10 mouse cellular contexts compared by ENCODE assay signal in genomic region chr11:102633379-102633778, GRCm38 (mm10). TPM values are rescaled to one million over a fixed set of nuclear protein-coding genes. Genes with fewer than 3 reads are reported as not detected.
DNase-seq lines count a peak whose midpoint lies in the region; ATAC-seq and TF ChIP-seq lines count a peak whose summit lies in the region.
"Had no signal": no experiment of that assay in that cellular context is flagged by ENCODE, and none has a peak within 500 bp of the region (broad histone marks: within the 10 kb centered on the region; RNA-seq: fewer than 3 reads in every experiment).

No protein-coding gene starts in this region.

- H3K4me3 ChIP-seq in heart, postnatal 0 days (ENCODE audit: low read depth, low read length), result no peak overlapping the region
- peak overlapping the region; percentile 16 for H3K4me3 ChIP-seq in embryonic facial prominence, embryonic 14.5 days (ENCODE audit: low read depth, low read length)
- H3K4me3 ChIP-seq in limb, embryonic 13.5 days, result peak overlapping the region; percentile 21; the same call in 1 of the 2 replicates
- peak overlapping the region; percentile 22; the same call in 1 of the 2 replicates for H3K4me3 ChIP-seq in midbrain, postnatal 0 days (ENCODE audit: low read depth, low read length)

- 28% methylated on average over 9 of the region's 9 CpGs for WGBS in heart, postnatal 0 days
- WGBS in embryonic facial prominence, embryonic 14.5 days, result 15% methylated on average over 9 of the region's 9 CpGs
- WGBS in limb, embryonic 13.5 days, result 19% methylated on average over 9 of the region's 9 CpGs
- 20% methylated on average over 9 of the region's 9 CpGs for WGBS in midbrain, postnatal 0 days

- peak; percentile 55; the same call in 1 of the 2 replicates for ATAC-seq in heart, postnatal 0 days (ENCODE audit: insufficient read depth, low read depth)
- ATAC-seq in embryonic facial prominence, embryonic 14.5 days (ENCODE audit: low read depth), result peak; percentile 48
- ATAC-seq in limb, embryonic 13.5 days (ENCODE audit: low FRiP score, low read depth), result no peak
- no peak for ATAC-seq in midbrain, postnatal 0 days (ENCODE audit: low FRiP score)
- ATAC-seq: Patski had no signal

- no peak overlapping the region for H3K27ac ChIP-seq in heart, postnatal 0 days (ENCODE audit: low read depth)
- peak overlapping the region; percentile 87 for H3K27ac ChIP-seq in embryonic facial prominence, embryonic 14.5 days (replicated peaks; ENCODE audit: low read depth, low read length)
- H3K27ac ChIP-seq in limb, embryonic 13.5 days, result peak overlapping the region; percentile 84
- no peak overlapping the region for H3K27ac ChIP-seq in midbrain, postnatal 0 days (ENCODE audit: low read depth, low read length)

- no peak for DNase-seq in heart, postnatal 0 days (ENCODE audit: low spot score)
- DNase-seq in heart, postnatal 36 days, result no peak
- peak; percentile 87 for DNase-seq in embryonic facial prominence, embryonic 14.5 days (ENCODE audit: low spot score)
- DNase-seq in midbrain, postnatal 0 days (ENCODE audit: low spot score), result peak; percentile 54
- DNase-seq in cerebellum, adult 9-11 months, result no peak
- DNase-seq in thymus, postnatal 36 days, result no peak
- no peak for DNase-seq in adrenal gland, adult 8-10 months
- DNase-seq: heart, adult 18-20 months had no signal

- H3K36me3 ChIP-seq in heart, postnatal 0 days (replicated peaks; ENCODE audit: control insufficient read depth, insufficient read depth, low read length), result no peaks in the 10 kb centered on the region
- H3K36me3 ChIP-seq in embryonic facial prominence, embryonic 14.5 days (ENCODE audit: control insufficient read depth, insufficient read depth, low read length), result no peaks in the 10 kb centered on the region
- H3K36me3 ChIP-seq in limb, embryonic 13.5 days, result no peaks in the 10 kb centered on the region
- H3K36me3 ChIP-seq in midbrain, postnatal 0 days (ENCODE audit: insufficient read depth, low read length), result no peaks in the 10 kb centered on the region

- peaks cover 8% of the 10 kb centered on the region; the same call in 1 of the 2 replicates for H3K4me1 ChIP-seq in heart, postnatal 0 days (ENCODE audit: control insufficient read depth, insufficient read depth)
- peaks cover 48% of the 10 kb centered on the region for H3K4me1 ChIP-seq in embryonic facial prominence, embryonic 14.5 days (ENCODE audit: control insufficient read depth, insufficient read depth, low read length)
- peaks cover 70% of the 10 kb centered on the region for H3K4me1 ChIP-seq in limb, embryonic 13.5 days
- no peaks in the 10 kb centered on the region for H3K4me1 ChIP-seq in midbrain, postnatal 0 days (ENCODE audit: insufficient read depth, low read length)

- H3K4me2 ChIP-seq in heart, postnatal 0 days (ENCODE audit: low read depth, low read length), result peak overlapping the region; percentile 30; the same call in 1 of the 2 replicates
- H3K4me2 ChIP-seq in embryonic facial prominence, embryonic 14.5 days (ENCODE audit: low read depth, low read length), result peak overlapping the region; percentile 54
- peak overlapping the region; percentile 55 for H3K4me2 ChIP-seq in limb, embryonic 13.5 days (replicated peaks)
- peak overlapping the region; percentile 42 for H3K4me2 ChIP-seq in midbrain, postnatal 0 days (ENCODE audit: low read depth, low read length, poor library complexity, severe bottlenecking)

- intact Hi-C loops in heart, postnatal 36 days (cut with DNase I), result no loop called here

- no peaks in the 10 kb centered on the region for H3K27me3 ChIP-seq in heart, postnatal 0 days (ENCODE audit: control insufficient read depth, insufficient read depth, low read length)
- H3K27me3 ChIP-seq in embryonic facial prominence, embryonic 14.5 days (replicated peaks; ENCODE audit: control insufficient read depth, insufficient read depth, low read length), result no peaks in the 10 kb centered on the region
- no peaks in the 10 kb centered on the region for H3K27me3 ChIP-seq in limb, embryonic 13.5 days
- H3K27me3 ChIP-seq in midbrain, postnatal 0 days (ENCODE audit: insufficient read depth, low read length), result no peaks in the 10 kb centered on the region
- H3K27me3 ChIP-seq: Patski had no signal

- no peak for TF ChIP-seq CTCF in heart, postnatal 0 days (IDR thresholded peaks at IDR 0.05; ENCODE audit: low read depth)
- no peak for TF ChIP-seq CTCF in midbrain, postnatal 0 days (IDR thresholded peaks at IDR 0.05)

- no peak overlapping the region for H3K9ac ChIP-seq in heart, postnatal 0 days (replicated peaks; ENCODE audit: low read depth, low read length)
- H3K9ac ChIP-seq in embryonic facial prominence, embryonic 14.5 days (ENCODE audit: low read depth, low read length), result peak overlapping the region; percentile 54
- H3K9ac ChIP-seq in limb, embryonic 13.5 days, result peak overlapping the region; percentile 43; the same call in 1 of the 2 replicates
- no peak overlapping the region for H3K9ac ChIP-seq in midbrain, postnatal 0 days (replicated peaks; ENCODE audit: low read length, poor library complexity, severe bottlenecking)

- H3K9me3 ChIP-seq in heart, postnatal 0 days (replicated peaks; ENCODE audit: control insufficient read depth, low read length), result no peaks in the 10 kb centered on the region
- no peaks in the 10 kb centered on the region for H3K9me3 ChIP-seq in embryonic facial prominence, embryonic 14.5 days (ENCODE audit: control insufficient read depth, low read length)
- H3K9me3 ChIP-seq in limb, embryonic 13.5 days, result no peaks in the 10 kb centered on the region
- H3K9me3 ChIP-seq in midbrain, postnatal 0 days (ENCODE audit: low read length), result no peaks in the 10 kb centered on the region

- no peak for TF ChIP-seq EP300 in heart, postnatal 0 days (IDR thresholded peaks at IDR 0.05; ENCODE audit: low read depth)

RNA-seq across cellular contexts. Expression of gene Fzd2, which starts 29.2 kb away (rescaled TPM):
- 38.1 and 47.1 TPM in 2 replicates for total RNA-seq in heart, postnatal 0 days (2014; rRNA removed; ENCODE audit: low replicate concordance)
- polyA plus RNA-seq in heart, postnatal 0 days (2015; fragmentation: Nextera tagmentation; extraction: Ambion mirVana), result 6.5 and 7.0 TPM in 2 replicates
- 1 to 10 TPM; 3.1 to 5.4 TPM for total RNA-seq in heart, postnatal 36 days (2021)
- 41.7 and 48.9 TPM in 2 replicates for polyA plus RNA-seq in embryonic facial prominence, embryonic 14.5 days (2014; fragmentation: Nextera tagmentation; extraction: Ambion mirVana)
- polyA plus RNA-seq in limb, embryonic 13.5 days (2015; fragmentation: Nextera tagmentation; extraction: Ambion mirVana), result 67.7 and 71.6 TPM in 2 replicates
- total RNA-seq in midbrain, postnatal 0 days (2014; rRNA removed), result 16.8 and 17.3 TPM in 2 replicates
- 3.9 and 4.5 TPM in 2 replicates for polyA plus RNA-seq in midbrain, postnatal 0 days (2015; fragmentation: Nextera tagmentation; extraction: Ambion mirVana)
- total RNA-seq in adrenal gland, adult 8-10 months (2022), result 1 to 10 TPM; 4.8 to 6.9 (median 5.7) TPM

RNA-seq across cellular contexts. Expression of gene Meioc, which starts 30.1 kb away (rescaled TPM):
- total RNA-seq in heart, postnatal 0 days (2014; rRNA removed; ENCODE audit: low replicate concordance), result 0.04 TPM in 1 of 2 replicates, not detected in the other
- 0.12 and 0.15 TPM in 2 replicates for polyA plus RNA-seq in heart, postnatal 0 days (2015; fragmentation: Nextera tagmentation; extraction: Ambion mirVana)
- not detected for total RNA-seq in heart, postnatal 36 days (2021)
- 0.95 and 1.3 TPM in 2 replicates for polyA plus RNA-seq in embryonic facial prominence, embryonic 14.5 days (2014; fragmentation: Nextera tagmentation; extraction: Ambion mirVana)
- polyA plus RNA-seq in limb, embryonic 13.5 days (2015; fragmentation: Nextera tagmentation; extraction: Ambion mirVana), result 0.97 and 1.1 TPM in 2 replicates
- total RNA-seq in midbrain, postnatal 0 days (2014; rRNA removed), result not detected in 2 replicates
- polyA plus RNA-seq in midbrain, postnatal 0 days (2015; fragmentation: Nextera tagmentation; extraction: Ambion mirVana), result 0.21 and 0.23 TPM in 2 replicates
- total RNA-seq in adrenal gland, adult 8-10 months (2022), result not detected
- total RNA-seq: heart, adult 18-20 months had no signal

RNA-seq across cellular contexts. Expression of gene Gm11627, which starts 54.1 kb away (rescaled TPM):
- total RNA-seq in heart, postnatal 0 days (2014; rRNA removed; ENCODE audit: low replicate concordance), result 7.9 TPM in 1 of 2 replicates, not detected in the other
- polyA plus RNA-seq in heart, postnatal 0 days (2015; fragmentation: Nextera tagmentation; extraction: Ambion mirVana), result 9.2 and 12.0 TPM in 2 replicates
- 1 to 10 TPM; 1.4 to 1.5 TPM for total RNA-seq in heart, postnatal 36 days (2021)
- polyA plus RNA-seq in embryonic facial prominence, embryonic 14.5 days (2014; fragmentation: Nextera tagmentation; extraction: Ambion mirVana), result 9.5 and 15.7 TPM in 2 replicates
- 7.7 and 9.1 TPM in 2 replicates for polyA plus RNA-seq in limb, embryonic 13.5 days (2015; fragmentation: Nextera tagmentation; extraction: Ambion mirVana)
- total RNA-seq in midbrain, postnatal 0 days (2014; rRNA removed), result 1.1 and 3.5 TPM in 2 replicates
- polyA plus RNA-seq in midbrain, postnatal 0 days (2015; fragmentation: Nextera tagmentation; extraction: Ambion mirVana), result 4.6 and 5.8 TPM in 2 replicates
- under 1 TPM in 1 of 4 experiments, not detected in 3; 0.75 TPM for total RNA-seq in adrenal gland, adult 8-10 months (2022)
- polyA plus RNA-seq: Patski had no signal

Comparison
In these comparisons a context has a peak if more than half of its experiments do, and no peak if none do; other contexts are left out.
1. ATAC-seq: peak in heart, postnatal 0 days (single experiment) and embryonic facial prominence, embryonic 14.5 days (single experiment); none in limb, embryonic 13.5 days (single experiment) and midbrain, postnatal 0 days (single experiment).
2. DNase-seq: peak in embryonic facial prominence, embryonic 14.5 days (single experiment) and midbrain, postnatal 0 days (single experiment); none in heart, postnatal 0 days (single experiment), heart, postnatal 36 days (0 of 2), cerebellum, adult 9-11 months (single experiment), thymus, postnatal 36 days (0 of 2) and adrenal gland, adult 8-10 months (single experiment).
3. H3K27ac ChIP-seq: peak in embryonic facial prominence, embryonic 14.5 days (single experiment) and limb, embryonic 13.5 days (single experiment); none in heart, postnatal 0 days (single experiment) and midbrain, postnatal 0 days (single experiment).
4. H3K9ac ChIP-seq: peak in embryonic facial prominence, embryonic 14.5 days (single experiment) and limb, embryonic 13.5 days (single experiment); none in heart, postnatal 0 days (single experiment) and midbrain, postnatal 0 days (single experiment).
5. Peak in every context shown above with its lines, with median percentiles within 50 percentile points of each other: H3K4me2 ChIP-seq.